Mouse (Mus musculus) right cerebral cortex, postnatal 4 days (tissue): Measurements from ENCODE around the gene Ptdss2.

Experiments
- DNase-seq: peaks from one replicate; pipeline ENCODE4 v3.0.0-alpha.2; 2022

The Ptdss2 gene

GRCm38 (mm10) chr7:141122689-141123516, 721 bp downstream of the Ptdss2 start:
- DNase-seq = peak; percentile 72

GRCm38 (mm10) chr7:141123517-141123856, 1.3 kb downstream of the Ptdss2 start:
- no peak for DNase-seq

GRCm38 (mm10) chr7:141131024-141131820, 9.0 kb downstream of the Ptdss2 start:
- peak; percentile 85 for DNase-seq

- DNase-seq = no peak
Observed at GRCm38 (mm10) chr7:141131904-141132755, 9.9 kb downstream of the Ptdss2 start.

GRCm38 (mm10) chr7:141141326-141141725, 19.1 kb downstream of the Ptdss2 start:
- no peak for DNase-seq

GRCm38 (mm10) chr7:141143112-141143511, 20.9 kb downstream of the Ptdss2 start:
- peak; percentile 16 for DNase-seq

- no peak for DNase-seq
Observed at GRCm38 (mm10) chr7:141143861-141144260, 21.7 kb downstream of the Ptdss2 start.

GRCm38 (mm10) chr7:141144650-141145049, 22.5 kb downstream of the Ptdss2 start:
- no peak for DNase-seq

- no peak for DNase-seq
Observed at GRCm38 (mm10) chr7:141145403-141145802, 23.2 kb downstream of the Ptdss2 start.

- no peak for DNase-seq
Observed at GRCm38 (mm10) chr7:141146043-141146595, 23.9 kb downstream of the Ptdss2 start.

- DNase-seq = no peak
Observed at GRCm38 (mm10) chr7:141147044-141147443, 24.9 kb downstream of the Ptdss2 start.

- no peak for DNase-seq
Observed at GRCm38 (mm10) chr7:141148639-141149038, 26.5 kb downstream of the Ptdss2 start.

GRCm38 (mm10) chr7:141155362-141155761, 33.2 kb downstream of the Ptdss2 start:
- no peak for DNase-seq

- no peak for DNase-seq
Observed at GRCm38 (mm10) chr7:141164397-141164796, 42.2 kb downstream of the Ptdss2 start.

GRCm38 (mm10) chr7:141164850-141165249, 42.7 kb downstream of the Ptdss2 start:
- DNase-seq = no peak

- no peak for DNase-seq
Observed at GRCm38 (mm10) chr7:141167901-141168517, 45.8 kb downstream of the Ptdss2 start.

- no peak for DNase-seq
Observed at GRCm38 (mm10) chr7:141168518-141168953, 46.4 kb downstream of the Ptdss2 start.

GRCm38 (mm10) chr7:141169300-141169699, 47.1 kb downstream of the Ptdss2 start:
- no peak for DNase-seq

- no peak for DNase-seq
Observed at GRCm38 (mm10) chr7:141169866-141170265, 47.7 kb downstream of the Ptdss2 start.

- DNase-seq = peak; percentile 91
Observed at GRCm38 (mm10) chr7:141172116-141173006, 50.2 kb downstream of the Ptdss2 start, which contains the start of gene Rnh1. Gene Rnh1 (minus strand): TSS chr7:141172857.

- no peak for DNase-seq
Observed at GRCm38 (mm10) chr7:141173323-141173850, 51.2 kb downstream of the Ptdss2 start.
